ENCODE assay signal across 7 mouse cellular contexts in the genomic region with DNA sequence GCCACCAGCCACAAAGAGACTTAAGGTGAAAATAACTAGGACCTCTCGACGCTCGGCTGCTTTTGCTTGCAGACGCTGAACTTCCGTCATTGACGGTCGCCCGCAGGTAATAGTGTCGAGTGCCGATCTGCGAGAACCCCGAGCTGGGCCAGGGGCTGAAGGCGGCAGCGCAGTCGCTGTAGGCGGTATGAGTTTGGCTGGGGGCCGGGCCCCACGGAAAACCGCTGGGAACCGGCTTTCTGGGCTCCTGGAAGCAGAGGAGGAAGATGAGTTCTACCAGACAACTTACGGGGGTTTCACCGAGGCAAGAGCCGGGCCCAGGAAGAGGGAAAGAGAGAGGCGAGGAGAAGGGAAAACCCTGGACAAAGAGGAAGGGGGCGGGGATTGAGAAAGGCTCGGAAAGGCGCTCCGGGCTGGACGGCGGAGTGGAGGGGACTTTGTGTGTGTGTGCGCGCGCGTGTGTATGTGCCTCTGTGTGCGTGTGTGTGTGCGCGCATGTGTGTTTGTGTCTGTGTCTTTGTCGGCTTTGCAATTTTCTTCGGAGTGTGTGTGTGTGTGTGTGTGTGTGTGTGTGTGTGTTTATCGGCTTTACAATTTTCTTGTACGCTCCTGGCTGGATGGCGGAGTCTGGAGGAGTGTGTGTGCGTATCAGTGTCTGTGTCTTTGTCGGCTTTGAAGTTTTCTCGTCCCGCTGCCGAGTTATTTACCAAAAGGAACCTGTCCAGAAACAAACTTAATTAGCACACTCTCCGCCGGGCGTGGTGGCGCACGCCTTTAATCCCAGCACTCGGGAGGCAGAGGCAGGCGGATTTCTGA. TPM values are rescaled to one million over a fixed set of nuclear protein-coding genes. Genes with fewer than 3 reads are reported as not detected.
DNase-seq lines count a peak whose midpoint lies in the region; ATAC-seq lines count a peak whose summit lies in the region.

TSS of gene Vps72 (plus strand) at position 112 of the 816 bp plus-strand sequence.

- peak within 1 kb of the TSS; percentile 98 for H3K27ac ChIP-seq in embryonic facial prominence, embryonic 12.5 days
- H3K27ac ChIP-seq in limb, embryonic 11.5 days (replicated peaks; ENCODE audit: low read depth, low read length), result peak within 1 kb of the TSS; percentile 90
- H3K27ac ChIP-seq in midbrain, embryonic 14.5 days (replicated peaks; ENCODE audit: low read depth, low read length), result peak within 1 kb of the TSS; percentile 96

- peak within 1 kb of the TSS; percentile 78 for H3K9ac ChIP-seq in embryonic facial prominence, embryonic 12.5 days
- peak within 1 kb of the TSS; percentile 94 for H3K9ac ChIP-seq in limb, embryonic 11.5 days (ENCODE audit: low read length)
- peak within 1 kb of the TSS; percentile 76 for H3K9ac ChIP-seq in midbrain, embryonic 14.5 days (replicated peaks; ENCODE audit: low read length)

- no peaks in the 10 kb centered on the region for H3K27me3 ChIP-seq in embryonic facial prominence, embryonic 12.5 days
- H3K27me3 ChIP-seq in limb, embryonic 11.5 days (ENCODE audit: control insufficient read depth, insufficient read depth, low read length), result no peaks in the 10 kb centered on the region
- no peaks in the 10 kb centered on the region for H3K27me3 ChIP-seq in midbrain, embryonic 14.5 days (ENCODE audit: control insufficient read depth, insufficient read depth, low read length)

- H3K4me2 ChIP-seq in embryonic facial prominence, embryonic 12.5 days (replicated peaks), result peak within 1 kb of the TSS; percentile 44
- H3K4me2 ChIP-seq in limb, embryonic 11.5 days (ENCODE audit: low read depth, severe bottlenecking), result peak within 1 kb of the TSS; percentile 34; the same call in 1 of the 2 replicates
- H3K4me2 ChIP-seq in midbrain, embryonic 14.5 days (ENCODE audit: low read length), result peak within 1 kb of the TSS; percentile 49

- peak within 1 kb of the TSS; percentile 76 for H3K4me3 ChIP-seq in embryonic facial prominence, embryonic 12.5 days
- peak within 1 kb of the TSS; percentile 83 for H3K4me3 ChIP-seq in limb, embryonic 11.5 days (ENCODE audit: low read depth, low read length)
- peak within 1 kb of the TSS; percentile 88 for H3K4me3 ChIP-seq in midbrain, embryonic 14.5 days (replicated peaks; ENCODE audit: low read depth, low read length)

- peak; percentile 87 for DNase-seq in adrenal gland, postnatal 25 days
- peak; percentile 99 for DNase-seq in heart, adult 11 months
- peak; percentile 93 for DNase-seq in kidney, adult 18-20 months
- peak; percentile 93 for DNase-seq in limb, embryonic 11.5 days (ENCODE audit: low spot score)
- peak; percentile 95 for DNase-seq in midbrain, embryonic 14.5 days
- DNase-seq in spleen, adult 18-20 months, result peak; percentile 76 to 83

- H3K9me3 ChIP-seq in embryonic facial prominence, embryonic 12.5 days, result no peaks in the 10 kb centered on the region
- no peaks in the 10 kb centered on the region for H3K9me3 ChIP-seq in limb, embryonic 11.5 days (ENCODE audit: control insufficient read depth, low read length)
- H3K9me3 ChIP-seq in midbrain, embryonic 14.5 days (ENCODE audit: control insufficient read depth, low read length), result no peaks in the 10 kb centered on the region

- H3K4me1 ChIP-seq in embryonic facial prominence, embryonic 12.5 days, result peaks cover 9% of the 10 kb centered on the region
- peaks cover 6% of the 10 kb centered on the region for H3K4me1 ChIP-seq in limb, embryonic 11.5 days (ENCODE audit: control insufficient read depth, insufficient read depth, low read length)
- H3K4me1 ChIP-seq in midbrain, embryonic 14.5 days (ENCODE audit: control insufficient read depth, insufficient read depth, low read length), result peaks cover 11% of the 10 kb centered on the region

- under 1% methylated on average over 54 of the region's 54 CpGs for WGBS in embryonic facial prominence, embryonic 12.5 days
- WGBS in limb, embryonic 11.5 days, result under 1% methylated on average over 53 of the region's 54 CpGs
- under 1% methylated on average over 54 of the region's 54 CpGs for WGBS in midbrain, embryonic 14.5 days

- ATAC-seq in embryonic facial prominence, embryonic 12.5 days (ENCODE audit: insufficient number of reproducible peaks, insufficient read depth, low FRiP score, low TSS enrichment), result peak; percentile 57
- peak; percentile 65 for ATAC-seq in limb, embryonic 11.5 days (ENCODE audit: insufficient number of reproducible peaks, low FRiP score, low TSS enrichment, low read depth)
- ATAC-seq in midbrain, embryonic 14.5 days (ENCODE audit: low FRiP score, low TSS enrichment), result peak; percentile 76

- peaks cover 12% of the 10 kb centered on the region for H3K36me3 ChIP-seq in embryonic facial prominence, embryonic 12.5 days
- H3K36me3 ChIP-seq in limb, embryonic 11.5 days (ENCODE audit: control insufficient read depth, insufficient read depth, low read length), result peaks cover 3% of the 10 kb centered on the region; the same call in 1 of the 2 replicates
- H3K36me3 ChIP-seq in midbrain, embryonic 14.5 days (ENCODE audit: control insufficient read depth, insufficient read depth, low read length), result peaks cover 20% of the 10 kb centered on the region

RNA-seq across cellular contexts. Expression of gene Vps72, which starts in this region (rescaled TPM):
- total RNA-seq in adrenal gland, postnatal 25 days (2021), result 68.4 and 72.5 TPM in 2 replicates
- 221 and 227 TPM in 2 replicates for polyA plus RNA-seq in embryonic facial prominence, embryonic 12.5 days (2016; fragmentation: Nextera tagmentation; extraction: Ambion mirVana)
- polyA plus RNA-seq in limb, embryonic 11.5 days (2014; fragmentation: Nextera tagmentation; extraction: Ambion mirVana), result 254 and 281 TPM in 2 replicates
- 194 and 204 TPM in 2 replicates for polyA plus RNA-seq in midbrain, embryonic 14.5 days (2014; fragmentation: Nextera tagmentation; extraction: Ambion mirVana)

Comparison
In these comparisons a context has a peak if more than half of its experiments do, and no peak if none do; other contexts are left out.
1. Peak in every context shown above with its lines: DNase-seq, ATAC-seq, H3K4me3 ChIP-seq and H3K27ac ChIP-seq.